Mouse (Mus musculus): ENCODE data around the gene Wasf2. TPM values are rescaled to one million over a fixed set of nuclear protein-coding genes. Genes with fewer than 3 reads are reported as not detected.
A peak's percentile ranks its signal among the peaks of the same experiment; 100 is the strongest.

Gene Wasf2
- polyA plus RNA-seq, 1 experiment from 2014 or later: 23.1 TPM

DNA sequence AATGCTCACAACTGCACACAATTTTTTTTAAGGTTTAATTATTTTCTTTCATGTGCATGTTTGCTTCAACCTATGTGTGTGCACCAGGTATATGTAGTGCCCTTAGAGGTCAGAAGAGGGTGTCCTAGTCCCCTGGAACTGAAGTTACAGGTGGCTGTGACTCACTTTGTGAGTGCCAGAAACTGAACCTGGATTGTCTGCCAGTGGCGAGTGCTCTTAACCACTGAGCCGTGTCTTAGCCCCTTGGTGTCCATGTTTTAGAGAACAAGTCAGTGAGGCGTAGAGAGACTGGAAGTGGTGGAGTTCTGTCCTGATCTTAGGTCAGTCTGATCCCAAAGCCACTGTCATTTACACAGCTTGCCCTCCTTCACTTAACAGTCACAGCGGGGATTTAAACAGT is 2.4 kb upstream of the Wasf2 start:
- H3K4me1 ChIP-seq (ENCODE audit: control insufficient read depth, insufficient read depth, low read length): peaks cover 23% of the 10 kb centered on the region
- ATAC-seq (ENCODE audit: low FRiP score, low TSS enrichment) (no peak), DNase-seq (no peak)
- H3K4me3 ChIP-seq (replicated peaks; ENCODE audit: low read depth, low read length): no peak overlapping the region
- H3K9me3 ChIP-seq (ENCODE audit: control insufficient read depth, low read length): no peaks in the 10 kb centered on the region
- no peaks in the 10 kb centered on the region for H3K27me3 ChIP-seq (ENCODE audit: control insufficient read depth, insufficient read depth, low read length)
- no peak overlapping the region for H3K27ac ChIP-seq (replicated peaks; ENCODE audit: low read depth, low read length)
- H3K9ac ChIP-seq (replicated peaks; ENCODE audit: low read length): no peak overlapping the region
- no peaks in the 10 kb centered on the region for H3K36me3 ChIP-seq (ENCODE audit: control insufficient read depth, insufficient read depth, low read length)
- H3K4me2 ChIP-seq (ENCODE audit: low read length): no peak overlapping the region
- WGBS: 57% methylated on average over 4 of the region's 4 CpGs

DNA sequence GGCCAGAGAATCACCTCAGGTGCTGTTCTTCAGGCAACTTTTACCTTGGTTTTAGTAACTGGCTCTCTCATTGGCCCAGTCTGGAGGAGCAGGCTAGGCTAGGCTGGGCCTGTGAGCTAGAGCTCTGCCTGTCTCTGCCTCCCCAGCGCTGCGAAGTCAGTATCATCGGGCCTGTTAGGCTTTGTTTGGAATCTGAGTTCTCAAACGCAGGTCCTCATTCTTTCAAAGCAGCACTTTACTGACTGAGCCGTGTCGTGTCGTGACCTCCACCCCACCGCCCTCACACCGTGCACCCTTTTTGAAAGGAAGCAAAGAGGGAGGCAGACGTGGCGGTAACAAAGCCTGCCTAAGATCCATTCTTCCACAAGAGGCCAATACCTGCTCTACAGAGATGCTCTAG is 914 bp upstream of the Wasf2 start:
- 26% methylated on average over 11 of the region's 11 CpGs for WGBS
- H3K9ac ChIP-seq (replicated peaks; ENCODE audit: low read length): peak overlapping the region; percentile 38
- peak overlapping the region; percentile 95 for H3K4me2 ChIP-seq (ENCODE audit: low read length)
- peak overlapping the region; percentile 96 for H3K4me3 ChIP-seq (replicated peaks; ENCODE audit: low read depth, low read length)
- DNase-seq (no peak), ATAC-seq (ENCODE audit: low FRiP score, low TSS enrichment) (no peak)
- no peaks in the 10 kb centered on the region for H3K9me3 ChIP-seq (ENCODE audit: control insufficient read depth, low read length)
- H3K27me3 ChIP-seq (ENCODE audit: control insufficient read depth, insufficient read depth, low read length): no peaks in the 10 kb centered on the region
- H3K36me3 ChIP-seq (ENCODE audit: control insufficient read depth, insufficient read depth, low read length): no peaks in the 10 kb centered on the region
- peaks cover 23% of the 10 kb centered on the region for H3K4me1 ChIP-seq (ENCODE audit: control insufficient read depth, insufficient read depth, low read length)
- H3K27ac ChIP-seq (replicated peaks; ENCODE audit: low read depth, low read length): peak overlapping the region; percentile 38

DNA sequence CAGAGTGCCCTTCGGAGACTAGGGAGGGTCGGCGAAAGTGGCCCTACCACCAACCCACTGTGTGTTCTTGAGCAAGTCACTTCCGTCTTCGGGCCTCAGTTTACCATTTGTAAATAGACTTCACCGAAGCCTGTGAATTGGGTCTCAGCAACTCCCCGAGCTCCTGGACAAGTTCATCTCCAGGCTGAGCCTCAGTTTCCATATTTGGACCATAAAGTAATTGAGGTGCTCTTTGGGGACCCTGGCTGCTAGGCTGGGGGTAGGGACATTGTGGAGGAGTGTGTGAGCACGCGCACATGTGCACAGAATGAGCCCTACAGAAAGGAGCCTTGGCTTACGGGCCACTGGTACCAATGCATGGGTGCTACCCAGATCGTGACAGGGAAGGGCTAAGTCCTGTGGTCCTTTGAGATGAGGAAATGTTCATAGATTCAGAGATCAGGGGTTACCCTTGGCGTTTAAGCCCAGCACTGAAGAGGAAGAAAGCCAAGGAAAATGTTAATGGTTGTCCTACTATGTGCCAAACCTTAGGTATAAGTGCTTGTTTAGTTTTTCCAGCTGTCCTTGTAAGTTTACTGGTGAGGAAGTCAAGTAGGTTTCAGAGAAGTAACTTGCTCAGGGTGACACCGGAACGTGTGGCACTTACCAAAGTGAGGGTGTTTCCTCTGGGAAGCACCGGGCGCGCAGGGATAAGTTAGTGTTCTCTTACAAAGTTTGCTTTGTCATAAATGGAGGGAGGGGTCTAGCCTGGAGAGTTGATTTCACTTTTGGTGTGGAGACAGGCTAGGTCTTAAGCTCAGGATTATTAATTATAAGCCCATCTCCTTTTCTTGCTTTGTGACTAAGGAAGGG is 811 bp downstream of the Wasf2 start:
- ATAC-seq (ENCODE audit: low FRiP score, low TSS enrichment) (no peak), DNase-seq (peak; percentile 30)
- Histone ChIP-seq H3K36me3 (ENCODE audit: control insufficient read depth, insufficient read depth, low read length) (no peaks in the 10 kb centered on the region), H3K27me3 (ENCODE audit: control insufficient read depth, insufficient read depth, low read length) (no peaks in the 10 kb centered on the region), H3K27ac (replicated peaks; ENCODE audit: low read depth, low read length) (peak overlapping the region; percentile 70), H3K9ac (replicated peaks; ENCODE audit: low read length) (peak overlapping the region; percentile 78), H3K9me3 (ENCODE audit: control insufficient read depth, low read length) (no peaks in the 10 kb centered on the region), H3K4me1 (ENCODE audit: control insufficient read depth, insufficient read depth, low read length) (peaks cover 23% of the 10 kb centered on the region), H3K4me2 (ENCODE audit: low read length) (peak overlapping the region; percentile 95), H3K4me3 (replicated peaks; ENCODE audit: low read depth, low read length) (peak overlapping the region; percentile 96)
- WGBS: 5% methylated on average over 17 of the region's 17 CpGs

DNA sequence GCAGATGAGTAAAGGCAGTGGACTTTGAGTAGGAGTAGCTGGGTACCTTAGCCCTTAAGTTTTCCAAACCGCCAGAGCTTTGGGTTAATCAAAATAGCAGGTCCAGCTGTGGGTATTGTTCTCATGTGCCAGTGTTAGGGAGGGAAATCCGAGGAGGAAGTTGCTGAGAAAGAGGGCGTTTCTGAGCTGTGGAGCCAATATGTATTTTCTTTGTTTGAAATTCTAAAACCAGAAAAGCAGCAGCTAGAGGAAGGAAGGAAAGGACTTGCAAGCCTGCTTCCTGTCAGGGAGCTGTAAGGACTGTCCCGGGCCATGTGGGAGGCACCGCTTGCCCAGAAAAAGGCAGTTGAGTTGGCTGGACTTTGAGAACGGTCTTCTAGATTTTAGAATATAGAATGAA is 1.7 kb downstream of the Wasf2 start:
- Histone ChIP-seq H3K36me3 (ENCODE audit: control insufficient read depth, insufficient read depth, low read length) (no peaks in the 10 kb centered on the region), H3K27me3 (ENCODE audit: control insufficient read depth, insufficient read depth, low read length) (no peaks in the 10 kb centered on the region), H3K4me2 (ENCODE audit: low read length) (peak overlapping the region; percentile 95), H3K9ac (replicated peaks; ENCODE audit: low read length) (0 out of 2 replicates have a peak overlapping the region, but pooled peaks have one; percentile 78), H3K4me1 (ENCODE audit: control insufficient read depth, insufficient read depth, low read length) (peaks cover 23% of the 10 kb centered on the region), H3K27ac (replicated peaks; ENCODE audit: low read depth, low read length) (no peak overlapping the region; the same call in 1 of the 2 replicates), H3K4me3 (replicated peaks; ENCODE audit: low read depth, low read length) (peak overlapping the region; percentile 96), H3K9me3 (ENCODE audit: control insufficient read depth, low read length) (no peaks in the 10 kb centered on the region)
- ATAC-seq (ENCODE audit: low FRiP score, low TSS enrichment) (no peak), DNase-seq (no peak)
- 26% methylated on average over 6 of the region's 6 CpGs for WGBS

DNA sequence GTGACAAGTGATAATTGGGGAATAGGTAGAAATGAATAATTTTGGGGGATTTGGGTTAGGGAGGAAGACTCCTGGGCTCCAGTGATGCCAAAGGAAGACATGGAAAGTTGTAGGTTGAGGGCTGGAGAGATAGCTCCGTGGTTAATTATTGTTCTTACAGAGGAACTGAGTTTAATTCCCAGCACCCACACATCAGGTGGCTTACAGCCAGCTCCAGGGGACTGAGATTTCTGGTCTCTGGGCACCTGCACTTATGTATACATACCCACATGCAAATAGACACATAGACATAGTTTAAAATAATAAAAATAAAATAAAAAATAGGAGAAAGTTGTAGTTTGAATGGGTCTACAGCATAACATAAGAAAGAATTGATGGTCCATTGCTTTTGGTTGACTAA is 6.6 kb downstream of the Wasf2 start:
- 74% methylated on average over 1 of the region's 1 CpGs for WGBS

DNA sequence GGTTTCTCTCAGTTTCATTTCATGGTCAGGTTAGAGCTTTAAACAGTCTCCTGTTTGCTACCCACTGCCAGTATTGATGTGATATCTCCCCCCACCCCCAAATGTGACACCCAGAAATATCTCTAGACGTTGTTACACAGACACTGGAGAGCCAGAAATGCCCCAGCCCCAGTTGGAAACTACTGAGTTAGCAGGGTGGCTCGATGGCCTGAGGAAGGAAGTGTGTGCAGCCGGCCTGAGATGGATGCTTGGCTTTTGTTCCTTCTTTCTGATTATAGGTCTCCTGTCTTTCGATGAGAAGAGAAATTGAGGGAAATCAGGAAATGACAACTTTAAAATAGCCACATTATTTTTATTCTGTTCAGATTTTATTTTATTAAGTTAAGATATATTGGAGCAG is 8.7 kb downstream of the Wasf2 start:
- H3K36me3 ChIP-seq (ENCODE audit: control insufficient read depth, insufficient read depth, low read length): no peaks in the 10 kb centered on the region
- no peak overlapping the region for H3K9ac ChIP-seq (replicated peaks; ENCODE audit: low read length)
- no peaks in the 10 kb centered on the region for H3K9me3 ChIP-seq (ENCODE audit: control insufficient read depth, low read length)
- ATAC-seq (ENCODE audit: low FRiP score, low TSS enrichment): no peak
- H3K4me2 ChIP-seq (ENCODE audit: low read length): no peak overlapping the region
- H3K4me1 ChIP-seq (ENCODE audit: control insufficient read depth, insufficient read depth, low read length): no peaks in the 10 kb centered on the region
- no peak overlapping the region for H3K27ac ChIP-seq (replicated peaks; ENCODE audit: low read depth, low read length)
- H3K4me3 ChIP-seq (replicated peaks; ENCODE audit: low read depth, low read length): no peak overlapping the region
- no peak for DNase-seq
- H3K27me3 ChIP-seq (ENCODE audit: control insufficient read depth, insufficient read depth, low read length): no peaks in the 10 kb centered on the region
- WGBS: 94% methylated on average over 4 of the region's 4 CpGs

More for the DNA sequence above, 6.6 kb downstream of the Wasf2 start:
- ATAC-seq (ENCODE audit: low FRiP score, low TSS enrichment): no peak
- DNase-seq: no peak
- Histone ChIP-seq H3K4me3 (replicated peaks; ENCODE audit: low read depth, low read length) (no peak overlapping the region), H3K27ac (replicated peaks; ENCODE audit: low read depth, low read length) (no peak overlapping the region), H3K4me2 (ENCODE audit: low read length) (no peak overlapping the region), H3K4me1 (ENCODE audit: control insufficient read depth, insufficient read depth, low read length) (peaks cover 5% of the 10 kb centered on the region), H3K36me3 (ENCODE audit: control insufficient read depth, insufficient read depth, low read length) (no peaks in the 10 kb centered on the region), H3K9ac (replicated peaks; ENCODE audit: low read length) (no peak overlapping the region), H3K9me3 (ENCODE audit: control insufficient read depth, low read length) (no peaks in the 10 kb centered on the region), H3K27me3 (ENCODE audit: control insufficient read depth, insufficient read depth, low read length) (no peaks in the 10 kb centered on the region)

DNA sequence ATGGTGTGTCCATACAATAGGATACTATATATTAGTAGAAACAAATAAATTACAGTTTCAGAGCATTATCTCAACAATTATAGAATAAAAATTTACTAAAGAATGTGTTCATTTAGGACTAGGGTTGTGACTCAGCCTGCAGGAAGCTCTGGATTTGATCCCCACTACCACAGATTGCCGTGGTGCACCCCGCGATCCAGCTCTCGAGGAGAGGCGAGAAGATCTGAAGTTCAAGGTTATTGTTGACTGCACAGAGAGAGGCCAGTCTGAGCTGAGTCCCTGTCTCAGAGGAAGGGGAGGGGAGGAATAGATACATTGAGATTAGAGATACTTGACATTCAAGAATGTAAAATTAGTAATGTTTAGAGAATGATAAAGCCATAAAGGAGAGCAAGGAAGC is 24.7 kb downstream of the Wasf2 start:
- Histone ChIP-seq H3K4me3 (replicated peaks; ENCODE audit: low read depth, low read length) (no peak overlapping the region), H3K4me1 (ENCODE audit: control insufficient read depth, insufficient read depth, low read length) (no peaks in the 10 kb centered on the region), H3K27me3 (ENCODE audit: control insufficient read depth, insufficient read depth, low read length) (no peaks in the 10 kb centered on the region), H3K27ac (replicated peaks; ENCODE audit: low read depth, low read length) (no peak overlapping the region), H3K4me2 (ENCODE audit: low read length) (no peak overlapping the region), H3K9ac (replicated peaks; ENCODE audit: low read length) (no peak overlapping the region), H3K36me3 (ENCODE audit: control insufficient read depth, insufficient read depth, low read length) (no peaks in the 10 kb centered on the region), H3K9me3 (ENCODE audit: control insufficient read depth, low read length) (no peaks in the 10 kb centered on the region)
- no peak for ATAC-seq (ENCODE audit: low FRiP score, low TSS enrichment)
- 94% methylated on average over 5 of the region's 5 CpGs for whole genome bisulfite sequencing
- DNase-seq: no peak

DNA sequence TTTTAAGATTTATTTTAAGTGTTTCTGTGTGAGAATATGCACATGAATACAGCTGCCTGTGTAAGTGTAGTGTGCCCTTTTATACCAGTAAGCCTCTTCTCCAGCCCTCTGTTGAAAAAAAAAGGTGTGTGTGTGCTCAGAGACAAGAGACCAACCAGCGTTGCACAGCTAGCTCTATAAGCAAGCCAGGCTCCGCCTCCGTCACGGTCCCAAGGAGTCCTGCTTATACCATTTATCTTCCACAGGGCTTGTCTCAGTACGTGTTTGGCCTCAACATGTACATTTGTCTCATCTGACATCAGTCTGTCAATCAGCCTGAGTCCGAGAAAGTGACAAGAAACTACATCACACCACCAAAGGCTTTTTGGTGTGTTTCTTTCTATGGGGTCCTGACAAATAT is 25.4 kb downstream of the Wasf2 start:
- H3K27ac ChIP-seq (replicated peaks; ENCODE audit: low read depth, low read length): no peak overlapping the region
- no peaks in the 10 kb centered on the region for H3K27me3 ChIP-seq (ENCODE audit: control insufficient read depth, insufficient read depth, low read length)
- ATAC-seq (ENCODE audit: low FRiP score, low TSS enrichment): no peak
- H3K4me2 ChIP-seq (ENCODE audit: low read length): no peak overlapping the region
- 87% methylated on average over 6 of the region's 6 CpGs for WGBS
- DNase-seq: no peak
- peaks cover 3% of the 10 kb centered on the region; the same call in 1 of the 2 replicates for H3K36me3 ChIP-seq (ENCODE audit: control insufficient read depth, insufficient read depth, low read length)
- H3K4me3 ChIP-seq (replicated peaks; ENCODE audit: low read depth, low read length): no peak overlapping the region
- no peaks in the 10 kb centered on the region for H3K9me3 ChIP-seq (ENCODE audit: control insufficient read depth, low read length)
- no peak overlapping the region for H3K9ac ChIP-seq (replicated peaks; ENCODE audit: low read length)
- no peaks in the 10 kb centered on the region for H3K4me1 ChIP-seq (ENCODE audit: control insufficient read depth, insufficient read depth, low read length)

DNA sequence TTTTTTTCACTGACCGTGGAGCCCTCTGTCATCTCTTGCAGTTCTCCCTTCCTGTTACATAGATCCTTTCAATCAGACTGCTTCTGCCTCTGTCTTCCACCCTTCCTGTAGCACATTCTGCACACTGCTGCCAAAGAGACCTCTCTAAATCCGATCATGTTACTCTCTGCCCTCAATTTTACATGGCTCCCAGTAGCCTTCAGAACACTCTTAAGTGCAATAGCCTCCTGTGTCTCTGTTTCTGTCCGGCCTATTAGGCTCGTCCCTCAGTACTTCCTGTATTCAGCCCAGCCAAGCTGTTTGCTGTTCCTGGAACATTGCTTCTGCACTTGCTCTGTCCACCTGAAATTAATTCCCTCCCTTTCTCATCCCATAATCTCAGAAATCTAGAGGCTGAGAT is 26.1 kb downstream of the Wasf2 start:
- no peak for DNase-seq
- no peaks in the 10 kb centered on the region for H3K27me3 ChIP-seq (ENCODE audit: control insufficient read depth, insufficient read depth, low read length)
- no peaks in the 10 kb centered on the region for H3K4me1 ChIP-seq (ENCODE audit: control insufficient read depth, insufficient read depth, low read length)
- 89% methylated on average over 4 of the region's 4 CpGs for WGBS
- no peaks in the 10 kb centered on the region for H3K9me3 ChIP-seq (ENCODE audit: control insufficient read depth, low read length)
- no peak overlapping the region for H3K4me3 ChIP-seq (replicated peaks; ENCODE audit: low read depth, low read length)
- H3K9ac ChIP-seq (replicated peaks; ENCODE audit: low read length): no peak overlapping the region
- no peak overlapping the region for H3K27ac ChIP-seq (replicated peaks; ENCODE audit: low read depth, low read length)
- no peak for ATAC-seq (ENCODE audit: low FRiP score, low TSS enrichment)
- peaks cover 3% of the 10 kb centered on the region; the same call in 1 of the 2 replicates for H3K36me3 ChIP-seq (ENCODE audit: control insufficient read depth, insufficient read depth, low read length)
- no peak overlapping the region for H3K4me2 ChIP-seq (ENCODE audit: low read length)
